Mouse (Mus musculus) thymus, adult 2 months (tissue): ENCODE data around the gene Nectin1.

Experiments used
- CTCF ChIP-seq: fragments of 200-500 bp; IDR thresholded peaks from 2 replicates; pipeline ENCODE4 v1.5.1; 2012; ENCODE audit warnings: mild to moderate bottlenecking, control low read depth, low read length, moderate library complexity, borderline replicate concordance; ENCODE audit not compliant: control insufficient read depth, poor library complexity, insufficient read depth; ENCODE audit errors: extremely low read depth
- POLR2A ChIP-seq: fragments of 200-500 bp; IDR thresholded peaks from 2 replicates; pipeline ENCODE4 v1.6.1; 2012; ENCODE audit warnings: mild to moderate bottlenecking, low read length, control low read depth, moderate library complexity; ENCODE audit not compliant: control insufficient read depth, poor library complexity, insufficient read depth; ENCODE audit errors: extremely low read depth

DNA sequence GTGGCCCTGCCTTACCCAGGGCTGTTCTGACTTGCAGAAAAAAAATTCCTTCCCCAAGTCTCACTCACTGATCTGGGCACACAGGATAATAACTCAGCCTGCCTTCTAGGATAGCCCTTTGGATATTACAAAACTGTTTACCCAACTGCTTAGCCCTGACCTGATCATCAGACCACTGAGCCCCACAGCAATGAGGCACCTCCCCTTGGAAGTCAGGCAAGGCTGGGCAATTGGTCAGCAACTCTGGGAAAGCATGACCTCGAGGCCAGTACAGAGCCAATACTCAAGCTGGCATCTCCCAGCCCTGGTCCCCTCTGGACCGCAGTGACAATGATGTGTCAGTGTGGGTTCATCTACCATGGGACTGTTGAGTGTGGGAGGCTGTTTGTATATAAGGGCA, 69.4 kb downstream of the Nectin1 start:
- TF ChIP-seq CTCF, result no peak
- no peak for TF ChIP-seq POLR2A
